ENCODE assay signal across 22 mouse cellular contexts in genomic region chr11:27184035-27184434, GRCm38 (mm10).
A peak's percentile ranks its signal among the peaks of the same experiment; 100 is the strongest.
DNase-seq lines count a peak whose midpoint lies in the region; ATAC-seq and TF ChIP-seq lines count a peak whose summit lies in the region.
"Had no signal": no experiment of that assay in that cellular context is flagged by ENCODE, and none has a peak within 500 bp of the region (broad histone marks: within the 10 kb centered on the region; RNA-seq: fewer than 3 reads in every experiment).

No protein-coding gene starts in this region.

- H3K4me3 ChIP-seq in forebrain, postnatal 0 days (ENCODE audit: low read depth, low read length): no peak overlapping the region
- H3K4me3 ChIP-seq in forebrain, embryonic 13.5 days: no peak overlapping the region
- no peak overlapping the region for H3K4me3 ChIP-seq in left cerebral cortex, adult 2 months
- H3K4me3 ChIP-seq: embryonic facial prominence, embryonic 13.5 days; heart, adult 2 months; heart, embryonic 12.5 days; hindbrain, embryonic 10.5 days; hindbrain, embryonic 15.5 days had no signal

- no peaks in the 10 kb centered on the region for H3K27me3 ChIP-seq in forebrain, postnatal 0 days (ENCODE audit: insufficient read depth, low read length)
- no peaks in the 10 kb centered on the region for H3K27me3 ChIP-seq in forebrain, embryonic 13.5 days
- H3K27me3 ChIP-seq: embryonic facial prominence, embryonic 13.5 days; heart, embryonic 12.5 days; hindbrain, embryonic 15.5 days had no signal

- no peak overlapping the region for H3K9ac ChIP-seq in forebrain, postnatal 0 days
- no peak overlapping the region for H3K9ac ChIP-seq in forebrain, embryonic 13.5 days
- H3K9ac ChIP-seq: embryonic facial prominence, embryonic 13.5 days; heart, embryonic 12.5 days; hindbrain, embryonic 15.5 days had no signal

- DNase-seq in forebrain, postnatal 0 days: peak; percentile 26
- DNase-seq in left cerebral cortex, adult 2 months (ENCODE audit: extremely low spot score in 1 of 2, low spot score in 2 of 2): no peak
- no peak for DNase-seq in left cerebral cortex, postnatal 36 days (ENCODE audit: low spot score in 2 of 2)
- DNase-seq in right cerebral cortex, adult 18-20 months: peak; percentile 3
- no peak for DNase-seq in right cerebral cortex, postnatal 25 days
- DNase-seq in heart, adult 8-10 months (ENCODE audit: low spot score): no peak
- DNase-seq in testis, postnatal 10 days (ENCODE audit: low spot score): no peak
- DNase-seq: adrenal gland, adult 2 months; adrenal gland, postnatal 25 days; cerebellum, adult 11 months; cerebellum, adult 8-10 months; cerebellum, postnatal 14 days; embryo, embryonic 11 days; gastrocnemius, postnatal 14 days; heart, adult 2 months had no signal

- H3K36me3 ChIP-seq in forebrain, postnatal 0 days (ENCODE audit: insufficient read depth): no peaks in the 10 kb centered on the region
- no peaks in the 10 kb centered on the region for H3K36me3 ChIP-seq in forebrain, embryonic 13.5 days (ENCODE audit: poor library complexity, severe bottlenecking)
- H3K36me3 ChIP-seq: embryonic facial prominence, embryonic 13.5 days; heart, embryonic 12.5 days; hindbrain, embryonic 10.5 days; hindbrain, embryonic 15.5 days had no signal

- TF ChIP-seq CTCF in forebrain, postnatal 0 days (IDR thresholded peaks at IDR 0.05; ENCODE audit: low read depth): peak; percentile 37
- peak; percentile 16; the same call in 1 of the 2 replicates for TF ChIP-seq CTCF in left cerebral cortex, adult 2 months (IDR thresholded peaks at IDR 0.05)

- intact Hi-C loops in left cerebral cortex, adult 2 months (cut with DNase I): no loop called here
- intact Hi-C loops in left cerebral cortex, postnatal 36 days (cut with DNase I): no loop called here

- H3K4me1 ChIP-seq in forebrain, postnatal 0 days (ENCODE audit: insufficient read depth): no peaks in the 10 kb centered on the region
- H3K4me1 ChIP-seq in forebrain, embryonic 13.5 days: no peaks in the 10 kb centered on the region
- H3K4me1 ChIP-seq: embryonic facial prominence, embryonic 13.5 days; heart, embryonic 12.5 days; hindbrain, embryonic 10.5 days; hindbrain, embryonic 15.5 days had no signal

- ATAC-seq in forebrain, postnatal 0 days: no peak
- no peak for ATAC-seq in forebrain, embryonic 13.5 days
- ATAC-seq: forebrain, embryonic 14.5 days; inflammation-experienced regulatory T-cells, adult 6 months had no signal

- no peaks in the 10 kb centered on the region for H3K9me3 ChIP-seq in forebrain, postnatal 0 days (ENCODE audit: low read length)
- H3K9me3 ChIP-seq in forebrain, embryonic 13.5 days (replicated peaks): no peaks in the 10 kb centered on the region
- H3K9me3 ChIP-seq: embryonic facial prominence, embryonic 13.5 days; hindbrain, embryonic 10.5 days; hindbrain, embryonic 15.5 days had no signal

- no peak overlapping the region for H3K4me2 ChIP-seq in forebrain, postnatal 0 days (ENCODE audit: low read depth)
- no peak overlapping the region for H3K4me2 ChIP-seq in forebrain, embryonic 13.5 days
- H3K4me2 ChIP-seq: embryonic facial prominence, embryonic 13.5 days; heart, embryonic 12.5 days; hindbrain, embryonic 15.5 days had no signal

- WGBS in forebrain, postnatal 0 days: 72% methylated on average over 2 of the region's 2 CpGs
- 81% methylated on average over 2 of the region's 2 CpGs for WGBS in forebrain, embryonic 13.5 days

- H3K27ac ChIP-seq in forebrain, postnatal 0 days (ENCODE audit: low read depth, low read length): no peak overlapping the region
- no peak overlapping the region for H3K27ac ChIP-seq in forebrain, embryonic 13.5 days
- no peak overlapping the region for H3K27ac ChIP-seq in left cerebral cortex, adult 2 months
- H3K27ac ChIP-seq: embryonic facial prominence, embryonic 13.5 days; heart, adult 2 months; hindbrain, embryonic 10.5 days; hindbrain, embryonic 15.5 days had no signal

Comparison
In these comparisons a context has a peak if more than half of its experiments do, and no peak if none do; other contexts are left out.
1. DNase-seq: peak in forebrain, postnatal 0 days (single experiment) and right cerebral cortex, adult 18-20 months (single experiment); none in left cerebral cortex, adult 2 months (0 of 2), left cerebral cortex, postnatal 36 days (0 of 2), right cerebral cortex, postnatal 25 days (single experiment), heart, adult 8-10 months (single experiment) and testis, postnatal 10 days (single experiment).